Mouse (Mus musculus): Measurements from ENCODE around the gene Nsd1. TPM values are rescaled to one million over a fixed set of nuclear protein-coding genes. Genes with fewer than 3 reads are reported as not detected.
A peak's percentile ranks its signal among the peaks of the same experiment; 100 is the strongest.

Nsd1 gene
- total RNA-seq, 2 experiments from 2014 or later: 45.7 to 50.8 TPM

DNA sequence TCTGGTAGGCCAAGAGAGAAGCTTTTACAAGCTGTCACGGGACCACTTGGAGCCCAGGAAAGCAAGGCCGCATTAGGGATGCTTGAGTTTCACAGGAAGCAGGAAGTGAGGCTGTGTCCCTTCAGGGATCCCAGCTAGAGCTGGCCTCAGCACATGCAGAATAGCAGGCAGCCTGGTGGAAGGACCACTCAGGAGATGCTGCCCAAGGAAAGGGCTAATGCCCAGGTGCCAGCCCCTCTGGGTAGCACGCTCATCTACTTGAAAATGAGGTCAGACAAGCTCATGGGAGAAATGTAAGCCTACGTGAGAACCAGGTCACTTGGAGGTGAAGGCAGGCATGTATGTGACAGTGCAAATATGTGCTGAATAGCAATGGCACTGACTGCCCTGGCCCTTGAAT lies 117.6 kb downstream of the Nsd1 start:
- intact Hi-C loops (cut with DNase I): no loop called here
- DNase-seq: no peak

DNA sequence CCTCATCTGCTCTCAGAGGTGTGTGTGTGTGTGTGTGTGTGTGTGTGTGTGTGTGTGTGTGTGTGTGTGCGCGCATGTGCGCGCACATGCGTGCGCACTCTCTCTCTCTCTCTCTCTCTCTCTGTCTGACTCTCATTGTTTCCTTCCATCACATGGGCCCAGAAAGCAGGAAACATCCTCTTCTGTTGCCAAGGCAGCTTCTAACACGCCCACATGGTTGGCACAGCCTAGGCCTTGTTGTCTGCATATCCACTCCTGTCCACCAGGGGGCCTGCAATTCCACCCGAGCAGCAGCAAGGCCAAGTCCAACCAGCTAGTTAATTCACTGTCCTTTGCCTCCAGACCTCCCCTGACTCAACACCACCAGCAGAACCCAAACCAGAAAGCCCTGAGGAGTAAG lies 118.1 kb downstream of the Nsd1 start:
- intact Hi-C loops (cut with DNase I): no loop called here

DNA sequence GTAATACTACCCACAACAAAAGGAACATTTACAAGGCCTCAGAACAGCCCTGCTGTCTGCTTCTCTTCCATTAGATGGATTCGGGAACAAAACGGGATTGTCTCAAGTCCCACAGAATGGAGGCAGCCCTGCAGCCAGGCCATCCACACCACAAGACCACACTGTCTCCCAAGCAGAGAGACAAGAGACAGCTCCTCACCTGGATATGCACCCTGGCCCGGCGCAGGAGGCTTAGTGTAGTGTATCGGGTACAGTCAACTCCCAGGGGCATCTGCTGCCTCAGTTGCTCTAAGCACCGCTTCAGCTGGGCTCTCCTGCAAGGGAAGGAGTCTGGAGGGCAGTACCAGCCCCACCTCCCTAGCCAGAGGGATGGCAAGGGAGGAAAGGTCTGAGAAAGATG lies 118.6 kb downstream of the Nsd1 start:
- intact Hi-C loops (cut with DNase I): no loop called here
- DNase-seq: no peak

More for the DNA sequence above, 118.1 kb downstream of the Nsd1 start:
- peak; percentile 75 to 78 for DNase-seq

DNA sequence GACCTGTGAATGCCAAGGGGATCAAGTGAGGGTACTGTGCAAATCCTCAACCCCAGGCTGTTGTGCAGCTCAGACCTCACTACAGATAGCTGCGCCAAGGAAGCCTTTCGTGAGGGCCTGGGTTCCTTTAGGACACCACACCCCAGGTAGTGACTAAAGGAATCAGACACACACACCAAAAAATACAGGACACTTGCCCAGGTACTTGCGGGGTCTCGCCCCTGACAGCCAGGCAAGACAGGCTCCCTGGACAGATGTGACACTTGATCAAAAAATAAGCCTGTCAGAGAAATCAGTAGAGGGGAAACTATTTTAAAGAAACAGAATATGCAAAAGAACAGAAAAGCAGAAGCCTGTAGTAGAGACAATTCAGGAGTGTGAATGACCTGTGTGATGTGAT lies 119.1 kb downstream of the Nsd1 start:
- intact Hi-C loops (cut with DNase I): no loop called here
- DNase-seq: no peak

DNA sequence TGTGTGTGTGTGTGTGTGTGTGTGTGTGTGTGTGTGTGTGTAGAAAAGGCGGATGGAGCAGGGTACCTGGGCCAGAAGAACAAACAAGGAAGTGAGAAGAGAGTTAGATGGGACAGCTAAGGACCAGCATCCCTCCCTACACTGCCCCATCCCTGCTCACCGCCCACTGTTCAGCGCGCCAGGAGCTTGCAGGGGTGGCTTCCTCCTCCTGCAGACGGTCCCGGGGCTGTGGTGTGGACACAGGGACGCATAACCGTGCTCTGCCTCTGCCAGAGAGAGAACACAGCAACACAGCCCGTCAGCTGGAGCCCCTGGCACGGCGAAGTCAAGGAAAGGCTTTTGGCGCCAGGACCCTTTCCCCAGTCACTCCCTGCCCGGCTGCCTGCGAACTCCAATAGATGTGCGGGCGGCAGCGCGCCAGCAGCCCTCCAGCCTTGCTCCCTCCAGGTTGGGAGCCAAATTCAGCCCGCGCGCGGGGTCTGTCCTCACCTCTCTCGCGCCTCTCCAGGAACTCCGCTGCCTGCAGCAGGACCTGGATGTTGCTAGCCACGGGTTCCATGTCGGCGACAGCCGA lies 119.6 kb downstream of the Nsd1 start:
- no peak for DNase-seq
- intact Hi-C loops (cut with DNase I): no loop called here

DNA sequence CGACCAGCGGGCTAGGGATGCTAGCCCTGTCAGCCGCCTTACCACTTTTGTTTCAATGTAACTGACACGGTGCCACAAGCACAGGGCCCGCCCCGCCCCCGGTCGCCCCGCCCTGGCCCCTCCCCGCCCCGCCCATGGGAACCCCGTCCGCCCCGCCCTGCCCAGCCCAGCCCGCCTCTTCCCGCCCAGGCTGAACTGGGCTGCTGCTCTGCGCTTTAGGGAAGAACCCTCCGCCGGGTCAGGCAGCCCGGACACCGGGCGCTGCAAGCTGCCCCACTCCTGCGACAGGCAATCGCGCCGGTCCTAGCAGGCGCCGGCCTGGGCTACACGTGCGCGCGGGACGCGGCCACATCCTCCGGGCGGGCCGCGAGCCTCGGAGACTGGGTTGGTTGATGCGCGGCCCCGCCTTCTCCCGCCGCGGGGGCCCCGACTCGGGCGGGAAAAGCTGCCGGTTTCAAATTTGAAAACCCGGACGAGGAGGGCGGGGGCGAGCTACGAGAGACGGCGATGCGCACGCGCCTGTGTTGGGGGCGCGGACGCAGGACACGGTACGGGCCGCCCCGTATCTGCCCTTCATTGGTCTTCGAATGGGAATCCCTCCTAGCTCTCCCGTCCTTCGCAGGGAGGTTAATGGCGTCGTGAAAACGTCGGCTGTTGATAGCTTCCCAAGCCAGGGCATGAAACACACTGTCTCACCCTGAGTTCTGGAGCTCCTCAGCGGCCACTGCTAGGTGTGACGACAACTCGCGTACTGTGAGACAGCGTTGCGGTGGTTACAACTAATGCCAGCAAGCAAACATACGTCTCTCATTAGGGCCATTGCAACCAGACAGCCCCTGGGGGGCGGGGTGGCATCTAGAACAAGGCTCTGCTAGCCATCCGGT lies 120.3 kb downstream of the Nsd1 start, which contains the start of gene Mxd3:
Mxd3 (minus strand) TSS at position 141 of the 884 bp plus-strand sequence.
- intact Hi-C loops (cut with DNase I): no loop called here
- DNase-seq: peak; percentile 59 to 84

DNA sequence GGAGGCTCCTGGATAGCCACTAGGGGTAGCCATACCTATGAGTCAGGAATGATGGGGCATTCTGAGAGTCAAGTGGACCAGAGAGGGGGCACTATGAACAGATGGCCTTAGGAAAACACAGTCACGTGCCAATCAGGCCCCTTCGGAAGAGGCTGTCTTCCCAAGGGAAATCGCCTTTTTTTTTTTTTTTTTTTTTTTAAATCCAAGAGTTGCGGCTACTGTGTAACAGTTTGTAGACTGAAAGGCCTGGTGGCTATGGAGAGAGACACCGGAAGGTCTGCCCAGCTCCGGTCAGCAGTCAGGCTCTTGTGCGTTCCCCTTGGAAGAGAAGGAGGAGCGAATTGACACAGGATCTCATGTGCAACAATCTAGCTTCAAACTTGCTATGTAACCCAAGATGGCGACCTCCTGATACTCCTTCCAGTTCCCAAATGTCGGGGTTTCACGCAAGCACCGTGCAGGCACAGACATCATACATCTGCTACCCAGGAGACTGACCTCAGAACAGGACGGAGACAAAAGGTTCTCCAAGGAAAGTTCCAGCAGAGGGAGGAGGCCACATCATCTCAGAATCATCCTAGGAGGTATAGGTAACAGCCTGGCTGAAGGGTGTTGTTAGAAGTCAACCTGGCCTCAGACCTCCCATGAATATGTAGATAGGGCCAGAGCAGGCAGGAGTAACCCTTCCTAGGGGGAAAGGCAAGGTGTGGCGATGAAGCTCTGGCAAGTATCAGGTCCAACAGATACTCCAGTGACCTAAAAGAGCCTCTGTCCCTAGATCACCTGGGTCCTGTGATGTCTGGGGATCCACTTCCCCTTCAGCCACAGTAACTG lies 121.2 kb downstream of the Nsd1 start:
- intact Hi-C loops (cut with DNase I): no loop called here
- DNase-seq: no peak

DNA sequence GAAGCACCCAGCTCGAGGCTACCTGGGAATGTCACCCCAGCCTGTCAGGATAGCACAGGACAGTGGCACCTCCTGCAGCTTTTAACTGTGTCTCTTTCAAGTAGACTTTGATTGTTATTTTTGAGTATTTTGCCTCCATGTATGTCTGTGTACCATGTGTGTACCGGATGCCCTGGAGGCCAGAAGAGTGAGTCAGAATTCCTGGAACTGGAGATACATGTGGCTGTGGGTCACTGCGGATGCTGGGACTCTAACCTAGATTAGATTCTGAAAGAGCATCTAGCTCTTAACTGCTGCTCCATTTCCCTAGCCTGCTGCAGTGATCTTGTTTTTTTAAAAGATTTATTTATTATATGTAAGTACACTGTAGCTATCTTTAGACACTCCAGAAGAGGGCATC lies 122.7 kb downstream of the Nsd1 start:
- intact Hi-C loops (cut with DNase I): no loop called here
- no peak for DNase-seq

DNA sequence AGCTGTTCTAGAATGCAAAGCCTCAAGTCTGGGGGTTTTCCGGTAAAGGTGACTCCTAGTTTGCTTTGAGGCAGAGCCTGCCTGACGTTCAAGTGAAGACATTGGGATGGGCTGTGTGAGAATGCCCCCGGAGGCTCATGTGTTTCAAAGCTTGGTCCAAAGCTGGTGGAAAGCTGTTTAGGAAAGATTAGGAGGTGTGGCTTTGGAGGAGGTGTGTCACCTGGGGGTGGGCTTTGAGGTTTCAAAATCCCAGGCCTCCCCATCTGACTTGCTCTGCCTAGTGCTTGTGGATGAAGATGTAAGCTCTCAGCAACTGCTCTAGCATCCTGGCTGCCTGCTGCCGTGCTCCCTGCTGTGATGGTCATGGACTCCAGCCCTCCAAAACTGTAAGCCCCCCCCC lies 126.1 kb downstream of the Nsd1 start:
- intact Hi-C loops (cut with DNase I): no loop called here
- DNase-seq: no peak

DNA sequence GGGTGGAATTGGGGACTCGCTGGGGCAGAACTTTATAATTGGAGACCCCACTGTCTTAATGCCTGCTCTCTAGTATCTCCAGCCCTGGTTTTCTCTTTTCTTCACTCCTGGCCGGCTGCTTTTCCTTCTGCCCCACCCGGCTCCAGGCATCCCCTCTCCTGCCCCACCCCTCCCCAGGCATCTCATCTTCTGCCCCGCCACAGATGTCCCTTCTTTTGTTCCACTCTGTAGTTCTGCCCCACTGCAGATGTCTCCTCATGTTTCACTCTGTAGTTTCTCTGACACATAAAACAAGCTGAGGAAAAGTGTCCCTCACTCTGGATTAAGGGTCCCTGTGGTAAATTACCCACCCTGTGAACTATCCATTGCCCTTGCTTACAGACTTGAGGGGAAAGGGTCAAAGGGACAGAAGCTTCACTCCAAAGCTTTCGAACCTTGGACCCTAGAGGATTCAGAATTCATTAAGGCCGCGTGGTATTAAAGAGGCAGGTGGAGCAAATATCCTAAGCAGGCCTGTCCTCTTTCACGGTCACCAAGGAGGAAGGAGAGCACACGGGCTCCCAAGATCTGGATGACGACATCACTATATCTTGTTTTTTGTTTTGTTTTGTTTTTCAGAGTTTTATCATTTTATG lies 127.9 kb downstream of the Nsd1 start:
- intact Hi-C loops (cut with DNase I): no loop called here
- no peak for DNase-seq

DNA sequence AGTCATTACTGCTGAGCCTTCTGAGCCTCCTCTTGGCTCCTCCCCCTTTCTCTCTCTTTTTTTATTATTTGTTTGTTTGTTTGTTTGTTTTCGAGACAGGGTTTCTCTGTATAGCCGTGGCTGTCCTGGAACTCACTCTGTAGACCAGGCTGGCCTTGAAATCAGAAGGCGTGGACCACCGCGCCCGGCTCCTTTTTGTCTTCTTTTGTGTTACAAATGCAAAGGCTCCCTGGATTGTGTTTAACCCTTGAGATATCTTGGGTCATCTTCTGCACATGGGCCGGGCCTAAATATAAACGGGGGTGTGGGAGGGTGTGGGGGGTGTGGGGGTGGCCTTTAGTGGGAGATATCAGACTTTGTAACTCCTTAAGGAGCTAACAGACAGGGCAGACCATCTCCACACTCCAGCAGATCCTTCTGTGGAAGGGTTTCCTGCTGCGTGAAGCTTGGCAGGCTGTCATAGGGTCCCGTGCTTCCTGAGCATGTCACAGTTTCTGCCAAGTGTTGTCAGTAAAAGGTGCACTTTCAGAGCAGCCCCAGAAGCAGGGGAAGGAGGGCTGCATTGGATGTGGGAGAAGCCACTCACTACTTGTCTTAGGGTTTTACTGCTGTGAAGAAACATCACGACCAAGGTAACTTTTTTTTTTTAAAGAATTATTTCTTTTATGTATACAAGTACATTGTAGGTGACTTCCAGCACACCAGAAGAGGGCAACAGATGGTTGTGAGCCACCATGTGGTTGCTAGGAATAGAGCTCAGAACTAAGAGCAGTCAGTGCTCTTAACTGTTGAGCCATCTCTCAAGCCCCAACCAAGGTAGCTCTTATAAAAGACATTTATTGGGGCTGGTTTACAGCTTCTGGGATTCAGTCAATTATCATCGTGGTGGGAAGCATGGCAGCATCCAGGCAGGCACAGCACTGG lies 128.8 kb downstream of the Nsd1 start:
- intact Hi-C loops (cut with DNase I): no loop called here
- no peak for DNase-seq

DNA sequence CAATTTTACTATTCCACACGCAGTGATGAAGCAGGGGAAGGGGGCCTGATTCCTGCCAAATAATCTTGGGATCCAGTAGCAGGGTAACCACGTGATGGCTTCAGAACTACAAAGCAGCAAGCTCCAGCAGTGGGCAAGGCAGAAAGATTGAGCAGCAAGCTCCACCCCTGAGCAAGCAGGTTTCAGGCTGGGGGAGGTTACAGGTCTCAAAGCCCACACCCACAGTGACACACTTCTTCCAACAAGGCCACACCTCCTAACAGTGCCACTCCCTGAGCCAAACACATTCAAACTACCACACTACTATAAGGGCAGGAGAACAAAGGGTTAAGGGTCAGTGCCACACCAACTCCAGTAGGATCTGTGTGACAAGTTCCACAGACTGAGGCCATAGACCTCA lies 129.7 kb downstream of the Nsd1 start:
- no peak for DNase-seq
- intact Hi-C loops (cut with DNase I): no loop called here

DNA sequence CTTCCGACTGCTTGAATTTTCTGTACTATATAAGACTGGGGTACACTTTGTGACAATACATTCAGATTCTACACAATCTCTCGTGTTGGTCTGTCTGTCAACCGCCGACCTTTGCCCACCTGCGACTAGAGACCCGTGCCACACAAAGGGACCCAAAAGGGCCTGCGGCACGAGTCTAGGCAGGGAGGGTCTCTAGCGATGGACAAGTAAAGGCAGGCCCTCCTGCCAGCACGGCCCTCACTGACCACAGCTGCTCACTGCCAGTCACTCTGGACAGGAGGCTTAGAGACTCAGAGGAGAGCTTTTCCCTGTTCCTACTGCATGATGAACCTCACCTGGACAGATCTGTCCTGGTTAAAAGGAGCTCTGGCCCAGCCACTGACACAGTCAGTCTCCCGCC lies 132.9 kb downstream of the Nsd1 start:
- no peak for DNase-seq
- intact Hi-C loops (cut with DNase I): no loop called here

DNA sequence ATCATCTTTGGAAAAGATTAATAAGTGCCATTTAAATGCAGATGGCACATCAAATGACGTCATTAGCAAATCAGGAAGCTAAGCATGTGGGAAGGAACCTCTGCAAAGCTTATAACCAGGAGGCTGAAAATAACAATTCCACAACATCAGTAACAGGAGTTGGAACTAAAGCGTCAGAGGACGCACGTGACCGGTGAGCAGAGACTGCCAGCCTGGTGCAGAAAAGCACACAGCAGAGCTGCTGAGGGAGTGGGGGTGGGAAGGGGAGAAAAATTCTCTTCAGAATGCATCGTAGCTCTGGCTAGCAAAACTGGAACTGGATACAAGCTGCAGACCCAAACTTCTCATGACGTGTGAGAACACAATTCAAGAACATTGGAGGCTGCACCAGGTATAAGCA lies 134.7 kb downstream of the Nsd1 start:
- no peak for DNase-seq
- intact Hi-C loops (cut with DNase I): no loop called here

DNA sequence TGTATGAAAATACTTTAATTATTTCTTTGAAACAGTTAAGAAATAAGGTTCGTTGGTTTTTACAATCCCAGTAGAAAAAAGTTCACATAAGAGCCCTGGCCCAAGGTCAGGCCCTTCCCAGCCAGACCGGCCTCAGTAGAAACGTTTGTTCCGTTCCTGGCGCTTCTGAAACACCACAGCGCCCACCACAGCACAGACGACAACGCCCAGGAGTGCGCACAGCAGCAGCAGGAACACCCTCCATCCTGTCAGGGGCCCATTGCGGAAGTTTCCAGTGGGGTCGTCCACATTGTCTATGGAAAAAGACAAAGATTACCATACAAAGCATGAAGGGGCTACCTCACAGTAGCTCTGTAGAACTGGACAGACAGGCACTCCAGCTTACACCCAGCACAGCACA lies 137.2 kb downstream of the Nsd1 start:
- intact Hi-C loops (cut with DNase I): no loop called here
- no peak for DNase-seq

DNA sequence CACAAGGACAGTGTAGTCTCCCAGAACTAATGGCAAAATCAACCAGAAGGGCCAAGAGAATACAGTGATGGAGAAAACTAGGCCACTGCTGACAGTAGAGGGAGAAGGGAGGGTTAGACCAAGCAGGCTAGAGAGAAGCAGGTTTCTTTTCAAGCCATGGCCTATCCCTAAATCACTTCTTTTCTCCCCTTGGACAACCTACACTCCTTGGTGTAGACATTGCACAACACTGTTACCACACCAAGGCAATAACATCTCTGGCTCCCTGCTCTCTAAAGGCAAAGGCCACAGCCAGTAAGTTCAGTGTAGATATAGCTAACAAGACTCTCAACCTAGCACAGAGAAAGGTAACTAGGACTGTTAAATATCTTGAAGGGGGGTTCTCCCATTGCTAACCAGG lies 151.6 kb downstream of the Nsd1 start:
- no peak for DNase-seq
- intact Hi-C loops (cut with DNase I): no loop called here

DNA sequence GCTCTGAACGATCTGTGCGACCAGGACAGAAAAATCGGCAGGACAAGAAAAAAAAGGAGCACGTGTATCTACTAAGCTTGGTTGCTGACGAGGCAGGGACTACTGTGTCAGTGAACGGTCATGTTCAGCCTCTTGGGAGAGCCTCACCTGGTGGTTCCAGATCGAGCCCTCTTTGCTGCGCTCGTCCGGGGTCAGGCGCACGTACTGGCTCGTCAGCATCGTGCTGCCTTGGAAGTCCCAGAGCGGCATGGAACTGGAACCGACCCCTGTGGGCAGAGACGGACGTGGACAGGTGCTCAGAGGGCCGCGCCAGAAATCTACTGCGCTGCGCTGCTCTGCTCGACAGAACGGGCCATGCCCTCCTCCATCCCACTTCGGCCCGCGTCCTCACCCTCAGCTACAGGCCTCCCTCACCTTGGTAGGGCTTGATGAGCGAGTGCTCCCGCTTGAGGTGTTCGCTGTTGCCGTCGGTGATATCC lies 152.4 kb downstream of the Nsd1 start:
- intact Hi-C loops (cut with DNase I): no loop called here
- DNase-seq: peak in 1 of 2 experiments; percentile 27

DNA sequence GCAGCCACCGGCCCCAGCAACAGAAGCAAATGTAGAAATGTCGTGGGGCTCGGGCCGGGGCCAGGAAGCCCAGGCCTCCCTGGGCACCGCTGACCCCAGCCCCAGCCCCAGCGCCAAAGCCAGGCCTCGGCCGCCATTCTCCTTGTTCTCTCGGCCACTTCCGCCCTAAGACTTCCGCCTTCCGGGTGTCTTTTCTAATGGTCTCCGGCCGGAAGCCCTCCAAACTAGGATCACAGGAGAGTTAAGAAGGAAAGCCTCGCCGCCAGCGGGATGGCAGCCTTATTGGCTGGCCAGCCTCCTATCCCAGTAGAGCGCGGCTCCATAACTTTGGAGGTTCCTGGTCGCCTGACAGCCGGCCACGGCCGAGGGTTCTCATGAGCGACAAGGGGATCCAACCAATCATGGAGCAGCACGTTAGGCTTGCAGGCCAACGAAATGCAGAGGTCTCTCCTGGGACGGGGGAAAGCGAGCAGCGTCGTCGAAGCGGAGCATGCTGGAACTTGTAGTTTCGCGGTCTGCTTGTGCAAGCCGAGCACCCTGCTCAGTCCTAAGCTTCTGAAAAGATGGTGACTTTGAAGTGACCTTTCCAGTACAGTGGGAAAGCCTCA lies 153.0 kb downstream of the Nsd1 start, which contains the start of gene Lman2:
Lman2 (minus strand) TSS at position 331 of the 608 bp plus-strand sequence.
- peak; percentile 93 to 94 for DNase-seq
- intact Hi-C loops (cut with DNase I): no loop called here

Measured in gastrocnemius, postnatal 36 days (tissue).